Mouse (Mus musculus) midbrain, postnatal 0 days (tissue): ENCODE measurements around the gene Gm11213. TPM values are rescaled to one million over a fixed set of nuclear protein-coding genes. Genes with fewer than 3 reads are reported as not detected.

ENCODE experiments used
- ATAC-seq: fragments of 200-750 bp; cut with Nextera tagmentation; 2 replicates; pipeline ENCODE4 v1.8.0; 2017; ENCODE audit warnings: moderate number of reproducible peaks, mild to moderate bottlenecking, moderate TSS enrichment, moderate library complexity; ENCODE audit not compliant: low FRiP score
- DNase-seq: peaks from one replicate; pipeline ENCODE4 v3.0.0-alpha.2; 2015; ENCODE audit warnings: low spot score
- H3K27ac ChIP-seq: fragments of 300-500 bp; sonication (generic); 2 replicates; pipeline ENCODE4 v1.5.1; 2014; ENCODE audit warnings: low read depth, mild to moderate bottlenecking, low read length, mixed read lengths
- H3K27me3 ChIP-seq: fragments of 300-500 bp; sonication (generic); 2 replicates; pipeline ENCODE4 v1.6.1; 2014; ENCODE audit warnings: low read length, control low read depth, mixed read lengths; ENCODE audit not compliant: insufficient read depth
- H3K36me3 ChIP-seq: fragments of 300-500 bp; sonication (generic); 2 replicates; pipeline ENCODE4 v1.6.1; 2014; ENCODE audit warnings: low read length, control low read depth, mixed read lengths; ENCODE audit not compliant: insufficient read depth
- H3K4me1 ChIP-seq: fragments of 300-500 bp; sonication (generic); 2 replicates; pipeline ENCODE4 v1.6.1; 2014; ENCODE audit warnings: mild to moderate bottlenecking, control low read depth, antibody characterized with exemption, low read length, mixed read lengths; ENCODE audit not compliant: insufficient read depth
- H3K4me2 ChIP-seq: fragments of 300-500 bp; sonication (generic); 2 replicates; pipeline ENCODE4 v1.6.1; 2014; ENCODE audit warnings: low read depth, mild to moderate bottlenecking, low read length, mixed read lengths; ENCODE audit not compliant: poor library complexity, severe bottlenecking
- H3K4me3 ChIP-seq: fragments of 300-500 bp; sonication (generic); 2 replicates; pipeline ENCODE4 v1.5.1; 2014; ENCODE audit warnings: low read depth, mild to moderate bottlenecking, low read length, moderate library complexity
- H3K9ac ChIP-seq: fragments of 300-500 bp; sonication (generic); replicated peaks from 2 replicates; pipeline ENCODE4 v1.6.1; 2014; ENCODE audit warnings: mild to moderate bottlenecking, low read length, moderate library complexity, mixed read lengths; ENCODE audit not compliant: poor library complexity, severe bottlenecking
- H3K9me3 ChIP-seq: fragments of 300-500 bp; sonication (generic); 2 replicates; pipeline ENCODE4 v1.6.1; 2016; ENCODE audit warnings: low read length, control low read depth
- CTCF ChIP-seq: IDR thresholded peaks from 2 replicates; pipeline ENCODE4 v1.5.1; 2016; ENCODE audit warnings: antibody characterized with exemption, mild to moderate bottlenecking
- WGBS: fragments of 180-500 bp; shearing (Covaris S2); extraction: QIAGEN DNeasy Blood & Tissue Kit; methylation state at CpG from one replicate; pipeline ENCODE4 v1.1.7; 2014; 5-methylcytosine and 5-hydroxymethylcytosine counted together
- polyA plus RNA-seq: library from polyadenylated mRNA; unstranded; fragments of >200 nt; fragmentation: Nextera tagmentation; extraction: Ambion mirVana; gene quantifications from 2 replicates; pipeline ENCODE4 v1.2.1, GENCODE M21; 2015
- total RNA-seq: library from RNA; depleted of rRNA; stranded (reverse); fragments of >200 nt; gene quantifications from 2 replicates; pipeline ENCODE4 v1.2.3, GENCODE M21; 2014

Gm11213 gene
- total and polyA plus RNA-seq, 2 experiments from 2014 or later: not detected

GRCm38 (mm10) chr4:63579649-63580048 lies 25.4 kb downstream of the Gm11213 start:
- Histone ChIP-seq H3K4me2 (no peak overlapping the region), H3K36me3 (no peaks in the 10 kb centered on the region), H3K27me3 (no peaks in the 10 kb centered on the region), H3K9me3 (no peaks in the 10 kb centered on the region), H3K4me1 (peaks cover 11% of the 10 kb centered on the region; the same call in 1 of the 2 replicates), H3K9ac (no peak overlapping the region), H3K4me3 (no peak overlapping the region), H3K27ac (peak overlapping the region; percentile 38; the same call in 1 of the 2 replicates)
- DNase-seq (no peak), ATAC-seq (0 out of 2 replicates have a peak, but pooled peaks have one; percentile 34)
- WGBS: 69% methylated on average over 14 of the region's 14 CpGs
- TF ChIP-seq CTCF: no peak

- Histone ChIP-seq H3K9ac (no peak overlapping the region), H3K4me3 (no peak overlapping the region), H3K27me3 (no peaks in the 10 kb centered on the region), H3K9me3 (no peaks in the 10 kb centered on the region), H3K4me2 (no peak overlapping the region), H3K4me1 (no peaks in the 10 kb centered on the region; the same call in 1 of the 2 replicates), H3K36me3 (no peaks in the 10 kb centered on the region), H3K27ac (no peak overlapping the region)
- WGBS: 91% methylated on average over 5 of the region's 5 CpGs
- ATAC-seq (no peak), DNase-seq (no peak)
- no peak for TF ChIP-seq CTCF
Observed at GRCm38 (mm10) chr4:63572621-63573020, 32.4 kb downstream of the Gm11213 start.

GRCm38 (mm10) chr4:63570208-63570781 lies 34.8 kb downstream of the Gm11213 start:
- no peak for TF ChIP-seq CTCF
- DNase-seq (no peak), ATAC-seq (no peak)
- no peak overlapping the region for H3K4me2 ChIP-seq
- no peaks in the 10 kb centered on the region; the same call in 1 of the 2 replicates for H3K4me1 ChIP-seq
- 24% methylated on average over 7 of the region's 7 CpGs for WGBS
- no peaks in the 10 kb centered on the region for H3K27me3 ChIP-seq
- no peak overlapping the region for H3K4me3 ChIP-seq
- H3K9me3 ChIP-seq: no peaks in the 10 kb centered on the region
- H3K36me3 ChIP-seq: no peaks in the 10 kb centered on the region
- no peak overlapping the region for H3K9ac ChIP-seq
- peak overlapping the region; percentile 4; the same call in 1 of the 2 replicates for H3K27ac ChIP-seq

- H3K4me1 ChIP-seq: no peaks in the 10 kb centered on the region; the same call in 1 of the 2 replicates
- no peaks in the 10 kb centered on the region for H3K36me3 ChIP-seq
- H3K9me3 ChIP-seq: no peaks in the 10 kb centered on the region
- H3K4me2 ChIP-seq: no peak overlapping the region
- H3K9ac ChIP-seq: no peak overlapping the region
- no peak overlapping the region for H3K27ac ChIP-seq
- H3K4me3 ChIP-seq: no peak overlapping the region
- no peak for TF ChIP-seq CTCF
- H3K27me3 ChIP-seq: no peaks in the 10 kb centered on the region
- ATAC-seq (no peak), DNase-seq (no peak)
- 87% methylated on average over 8 of the region's 8 CpGs for WGBS
Observed at GRCm38 (mm10) chr4:63569322-63569721, 35.7 kb downstream of the Gm11213 start.

GRCm38 (mm10) chr4:63567712-63568390 lies 37.2 kb downstream of the Gm11213 start:
- Histone ChIP-seq H3K9me3 (no peaks in the 10 kb centered on the region), H3K4me1 (no peaks in the 10 kb centered on the region; the same call in 1 of the 2 replicates), H3K4me2 (no peak overlapping the region), H3K4me3 (no peak overlapping the region), H3K36me3 (no peaks in the 10 kb centered on the region), H3K27ac (no peak overlapping the region), H3K9ac (no peak overlapping the region), H3K27me3 (no peaks in the 10 kb centered on the region)
- WGBS: 93% methylated on average over 8 of the region's 10 CpGs
- ATAC-seq (no peak; the same call in 1 of the 2 replicates), DNase-seq (no peak)
- TF ChIP-seq CTCF: no peak

- 84% methylated on average over 4 of the region's 4 CpGs for WGBS
- TF ChIP-seq CTCF: no peak
- Histone ChIP-seq H3K27me3 (no peaks in the 10 kb centered on the region), H3K9ac (no peak overlapping the region), H3K4me1 (0 out of 2 replicates have a peak, but pooled peaks cover 7% of the 10 kb centered on the region), H3K9me3 (no peaks in the 10 kb centered on the region), H3K4me2 (no peak overlapping the region), H3K4me3 (no peak overlapping the region), H3K27ac (no peak overlapping the region), H3K36me3 (no peaks in the 10 kb centered on the region)
- ATAC-seq (no peak), DNase-seq (no peak)
Observed at GRCm38 (mm10) chr4:63562742-63563141, 42.3 kb downstream of the Gm11213 start.
